Mouse (Mus musculus) kidney, embryonic 16.5 days (tissue): ENCODE measurements around the gene Aak1. TPM values are rescaled to one million over a fixed set of nuclear protein-coding genes. Genes with fewer than 3 reads are reported as not detected.
"Not testable (repeated sequence)": the region's sequence is repeated elsewhere in the genome, so short reads cannot be mapped to it uniquely, and the experiment has no call there.

Source experiments
- ATAC-seq: fragments of 200-750 bp; cut with Nextera tagmentation; 2 replicates; pipeline ENCODE4 v1.8.0; 2017; ENCODE audit warnings: moderate TSS enrichment; ENCODE audit not compliant: low FRiP score, low TSS enrichment
- H3K27ac ChIP-seq: fragments of 300-500 bp; sonication (generic); 2 replicates; pipeline ENCODE4 v1.5.1; 2014; ENCODE audit warnings: low read length
- H3K27me3 ChIP-seq: fragments of 300-500 bp; sonication (generic); 2 replicates; pipeline ENCODE4 v1.6.1; 2014; ENCODE audit warnings: low read length, control low read depth, mixed read lengths; ENCODE audit not compliant: insufficient read depth
- H3K36me3 ChIP-seq: fragments of 300-500 bp; sonication (generic); 2 replicates; pipeline ENCODE4 v1.6.1; 2014; ENCODE audit warnings: low read length, control low read depth, mixed read lengths; ENCODE audit not compliant: insufficient read depth
- H3K4me1 ChIP-seq: fragments of 300-500 bp; sonication (generic); 2 replicates; pipeline ENCODE4 v1.6.1; 2014; ENCODE audit warnings: low read length, control low read depth, mixed read lengths; ENCODE audit not compliant: insufficient read depth
- H3K4me2 ChIP-seq: fragments of 300-500 bp; sonication (generic); replicated peaks from 2 replicates; pipeline ENCODE4 v1.6.1; 2014; ENCODE audit warnings: low read depth, low read length
- H3K4me3 ChIP-seq: fragments of 300-500 bp; sonication (generic); 2 replicates; pipeline ENCODE4 v1.5.1; 2014; ENCODE audit warnings: mild to moderate bottlenecking, low read length
- H3K9ac ChIP-seq: fragments of 300-500 bp; sonication (generic); replicated peaks from 2 replicates; pipeline ENCODE4 v1.6.1; 2014; ENCODE audit warnings: low read length
- H3K9me3 ChIP-seq: fragments of 300-500 bp; sonication (generic); 2 replicates; pipeline ENCODE4 v1.6.1; 2016; ENCODE audit warnings: low read length, control low read depth
- WGBS: fragments of 180-500 bp; shearing (Covaris S2); extraction: QIAGEN DNeasy Blood & Tissue Kit; methylation state at CpG from one replicate; pipeline ENCODE4 v1.1.7; 2014; 5-methylcytosine and 5-hydroxymethylcytosine counted together
- polyA plus RNA-seq: library from polyadenylated mRNA; unstranded; fragments of >200 nt; fragmentation: Nextera tagmentation; extraction: Ambion mirVana; gene quantifications from 2 replicates; pipeline ENCODE4 v1.2.1, GENCODE M21; 2015

The Aak1 gene
- polyA plus RNA-seq, 1 experiment from 2014 or later, result 9.0 TPM

- Histone ChIP-seq H3K9me3 (no peaks in the 10 kb centered on the region), H3K4me2 (peak within 1 kb of the TSS; percentile 69), H3K27ac (peak within 1 kb of the TSS; percentile 99), H3K27me3 (no peaks in the 10 kb centered on the region), H3K4me1 (peaks cover 16% of the 10 kb centered on the region), H3K4me3 (peak within 1 kb of the TSS; percentile 87), H3K9ac (peak within 1 kb of the TSS; percentile 94), H3K36me3 (no peaks in the 10 kb centered on the region)
- peak; percentile 99 for ATAC-seq
- WGBS, result under 1% methylated on average over 68 of the region's 68 CpGs
These were observed 193.2 kb downstream of the Aak1 start, which contains the start of gene Gfpt1 for GRCm38 (mm10) chr6:87042337-87043130. Gene Gfpt1, plus strand, starts transcription at chr6:87042846.

GRCm38 (mm10) chr6:87043131-87043516, 193.8 kb downstream of the Aak1 start:
- Histone ChIP-seq H3K4me3 (peak overlapping the region; percentile 87), H3K9ac (peak overlapping the region; percentile 94), H3K27ac (peak overlapping the region; percentile 99), H3K4me2 (peak overlapping the region; percentile 69), H3K4me1 (peaks cover 16% of the 10 kb centered on the region), H3K27me3 (no peaks in the 10 kb centered on the region), H3K36me3 (peaks cover 1% of the 10 kb centered on the region; the same call in 1 of the 2 replicates), H3K9me3 (no peaks in the 10 kb centered on the region)
- peak; percentile 50 for ATAC-seq
- WGBS, result 2% methylated on average over 9 of the region's 9 CpGs

GRCm38 (mm10) chr6:87044895-87045294, 195.6 kb downstream of the Aak1 start:
- no peak overlapping the region for H3K27ac ChIP-seq
- H3K9me3 ChIP-seq, result no peaks in the 10 kb centered on the region
- H3K4me2 ChIP-seq, result no peak overlapping the region
- H3K9ac ChIP-seq, result no peak overlapping the region
- H3K27me3 ChIP-seq, result no peaks in the 10 kb centered on the region
- H3K4me1 ChIP-seq, result peaks cover 16% of the 10 kb centered on the region
- WGBS, result 80% methylated on average over 2 of the region's 2 CpGs
- peaks cover 2% of the 10 kb centered on the region; the same call in 1 of the 2 replicates for H3K36me3 ChIP-seq
- no peak for ATAC-seq
- H3K4me3 ChIP-seq, result no peak overlapping the region

GRCm38 (mm10) chr6:87045507-87045906, 196.2 kb downstream of the Aak1 start:
- H3K27me3 ChIP-seq, result no peaks in the 10 kb centered on the region
- 80% methylated on average over 3 of the region's 3 CpGs for WGBS
- H3K9ac ChIP-seq, result no peak overlapping the region
- ATAC-seq, result no peak
- no peak overlapping the region for H3K4me3 ChIP-seq
- no peak overlapping the region for H3K27ac ChIP-seq
- H3K36me3 ChIP-seq, result peaks cover 2% of the 10 kb centered on the region; the same call in 1 of the 2 replicates
- peaks cover 16% of the 10 kb centered on the region for H3K4me1 ChIP-seq
- no peaks in the 10 kb centered on the region for H3K9me3 ChIP-seq
- no peak overlapping the region for H3K4me2 ChIP-seq

GRCm38 (mm10) chr6:87048712-87049111, 199.4 kb downstream of the Aak1 start:
- H3K9me3 ChIP-seq, H3K27me3 ChIP-seq, H3K4me3 ChIP-seq, H3K27ac ChIP-seq, ATAC-seq, H3K4me2 ChIP-seq, H3K9ac ChIP-seq: not testable (repeated sequence)
- peaks cover 26% of the 10 kb centered on the region for H3K36me3 ChIP-seq
- WGBS, result 95% methylated on average over 7 of the region's 7 CpGs
- peaks cover 12% of the 10 kb centered on the region for H3K4me1 ChIP-seq

GRCm38 (mm10) chr6:87051886-87052425, 202.6 kb downstream of the Aak1 start:
- no peak for ATAC-seq
- Histone ChIP-seq H3K4me2 (no peak overlapping the region), H3K27ac (no peak overlapping the region), H3K4me3 (no peak overlapping the region), H3K9me3 (no peaks in the 10 kb centered on the region), H3K27me3 (no peaks in the 10 kb centered on the region), H3K4me1 (no peaks in the 10 kb centered on the region), H3K9ac (no peak overlapping the region), H3K36me3 (peaks cover 45% of the 10 kb centered on the region)
- 90% methylated on average over 10 of the region's 10 CpGs for WGBS

Other genes with a start within 250 kb of the Aak1 start
- gene Asprv1, start 221.4 kb upstream of the Aak1 start, polyA plus RNA-seq, result 0.89 and 0.99 TPM in 2 replicates
- 11.8 and 11.9 TPM in 2 replicates for gene Mxd1, start 180.4 kb upstream of the Aak1 start, polyA plus RNA-seq
- 95.5 and 102 TPM in 2 replicates for gene Snrnp27, start 165.0 kb upstream of the Aak1 start, polyA plus RNA-seq
- 30.0 and 30.2 TPM in 2 replicates for gene Gmcl1, start 116.1 kb upstream of the Aak1 start, polyA plus RNA-seq
- gene Anxa4, start 55.9 kb upstream of the Aak1 start, polyA plus RNA-seq, result 50.7 and 59.2 TPM in 2 replicates
- gene Nfu1, start 159.7 kb downstream of the Aak1 start, polyA plus RNA-seq, result 97.9 and 99.2 TPM in 2 replicates
- 18.1 and 20.7 TPM in 2 replicates for gene Gfpt1, start 193.3 kb downstream of the Aak1 start, polyA plus RNA-seq